Mouse (Mus musculus) neural tube, embryonic 14.5 days (tissue): Measurements from ENCODE around the gene Met. TPM values are rescaled to one million over a fixed set of nuclear protein-coding genes. Genes with fewer than 3 reads are reported as not detected.

Experiments
- ATAC-seq: fragments of 200-750 bp; cut with Nextera tagmentation; 2 replicates; pipeline ENCODE4 v1.8.0; 2017; ENCODE audit warnings: low read depth, mild to moderate bottlenecking, moderate TSS enrichment, moderate library complexity
- H3K27ac ChIP-seq: fragments of 300-500 bp; sonication (generic); 2 replicates; pipeline ENCODE4 v1.5.1; 2014; ENCODE audit warnings: low read depth, mild to moderate bottlenecking, control low read depth, low read length, moderate library complexity, mixed read lengths
- H3K27me3 ChIP-seq: fragments of 300-500 bp; sonication (generic); 2 replicates; pipeline ENCODE4 v1.6.1; 2014; ENCODE audit warnings: low read length; ENCODE audit not compliant: control insufficient read depth, insufficient read depth
- H3K36me3 ChIP-seq: fragments of 300-500 bp; sonication (generic); 2 replicates; pipeline ENCODE4 v1.6.1; 2014; ENCODE audit warnings: low read length, mixed read lengths; ENCODE audit not compliant: control insufficient read depth, insufficient read depth
- H3K4me1 ChIP-seq: fragments of 300-500 bp; sonication (generic); 2 replicates; pipeline ENCODE4 v1.6.1; 2014; ENCODE audit warnings: low read length; ENCODE audit not compliant: control insufficient read depth, insufficient read depth
- H3K4me2 ChIP-seq: fragments of 300-500 bp; sonication (generic); 2 replicates; pipeline ENCODE4 v1.6.1; 2014; ENCODE audit warnings: mild to moderate bottlenecking, low read depth, low read length, control low read depth
- H3K4me3 ChIP-seq: fragments of 300-500 bp; sonication (generic); 2 replicates; pipeline ENCODE4 v1.5.1; 2014; ENCODE audit warnings: low read depth, low read length, control low read depth, mixed read lengths
- H3K9ac ChIP-seq: fragments of 300-500 bp; sonication (generic); replicated peaks from 2 replicates; pipeline ENCODE4 v1.6.1; 2014; ENCODE audit warnings: low read depth, mild to moderate bottlenecking, control low read depth, low read length, mixed read lengths
- H3K9me3 ChIP-seq: fragments of 300-500 bp; sonication (generic); 2 replicates; pipeline ENCODE4 v1.6.1; 2016; ENCODE audit warnings: low read length; ENCODE audit not compliant: control insufficient read depth
- WGBS: fragments of 180-500 bp; shearing (Covaris S2); extraction: QIAGEN DNeasy Blood & Tissue Kit; methylation state at CpG from one replicate; pipeline ENCODE4 v1.1.7; 2014; 5-methylcytosine and 5-hydroxymethylcytosine counted together
- polyA plus RNA-seq: library from polyadenylated mRNA; unstranded; fragments of >200 nt; fragmentation: Nextera tagmentation; extraction: Ambion mirVana; gene quantifications from 2 replicates; pipeline ENCODE4 v1.2.1, GENCODE M21; 2014

Met gene
- polyA plus RNA-seq, 1 experiment from 2014 or later, result 6.7 TPM

DNA sequence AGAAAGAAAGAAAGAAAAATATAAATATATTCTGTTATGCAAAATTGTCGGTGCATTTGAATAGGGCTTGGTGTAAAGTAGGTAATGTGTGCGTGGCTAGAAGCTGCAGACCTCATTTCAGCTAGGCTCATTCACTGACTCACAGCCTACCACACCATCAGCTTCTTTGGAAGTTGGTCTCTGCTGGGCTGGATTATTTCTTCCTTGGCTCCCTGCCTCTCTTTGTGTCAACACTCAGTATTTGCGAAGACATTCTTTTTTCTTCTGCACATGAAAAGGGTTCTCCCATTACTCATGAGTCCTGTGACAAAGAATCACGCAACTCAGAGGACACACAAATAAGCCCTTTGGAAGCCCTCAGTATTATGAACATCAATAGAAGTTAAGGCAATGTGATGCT lies 37.8 kb downstream of the Met start:
- no peaks in the 10 kb centered on the region for H3K36me3 ChIP-seq
- no peaks in the 10 kb centered on the region for H3K9me3 ChIP-seq
- no peak for ATAC-seq
- no peaks in the 10 kb centered on the region for H3K4me1 ChIP-seq
- H3K9ac ChIP-seq, result no peak overlapping the region
- no peak overlapping the region for H3K27ac ChIP-seq
- WGBS, result 73% methylated on average over 4 of the region's 4 CpGs
- H3K4me3 ChIP-seq, result no peak overlapping the region
- H3K27me3 ChIP-seq, result no peaks in the 10 kb centered on the region
- no peak overlapping the region for H3K4me2 ChIP-seq

DNA sequence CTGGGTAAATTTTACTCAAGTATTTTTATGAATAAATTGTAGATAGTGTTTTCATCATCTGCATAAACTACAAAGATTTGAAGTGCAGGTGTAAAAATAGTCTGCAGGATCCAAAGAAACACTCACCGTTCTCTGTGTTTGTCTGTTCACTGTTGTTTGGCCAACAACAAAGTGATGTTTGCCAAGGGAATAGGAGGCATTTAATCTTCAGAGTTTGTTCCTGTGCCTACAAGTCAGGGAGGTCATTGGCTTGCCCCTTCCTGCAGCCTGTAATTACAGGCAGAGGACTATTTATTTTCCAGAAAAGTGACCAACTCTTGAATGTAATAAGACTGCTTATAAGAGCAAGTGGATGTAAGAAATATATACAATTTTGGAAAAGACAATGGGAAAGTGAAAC lies 38.7 kb downstream of the Met start:
- H3K9ac ChIP-seq, result no peak overlapping the region
- H3K27me3 ChIP-seq, result no peaks in the 10 kb centered on the region
- no peaks in the 10 kb centered on the region for H3K36me3 ChIP-seq
- no peak overlapping the region for H3K4me3 ChIP-seq
- no peak for ATAC-seq
- no peaks in the 10 kb centered on the region for H3K9me3 ChIP-seq
- 73% methylated on average over 1 of the region's 1 CpGs for WGBS
- no peaks in the 10 kb centered on the region for H3K4me1 ChIP-seq
- H3K27ac ChIP-seq, result no peak overlapping the region
- no peak overlapping the region for H3K4me2 ChIP-seq

DNA sequence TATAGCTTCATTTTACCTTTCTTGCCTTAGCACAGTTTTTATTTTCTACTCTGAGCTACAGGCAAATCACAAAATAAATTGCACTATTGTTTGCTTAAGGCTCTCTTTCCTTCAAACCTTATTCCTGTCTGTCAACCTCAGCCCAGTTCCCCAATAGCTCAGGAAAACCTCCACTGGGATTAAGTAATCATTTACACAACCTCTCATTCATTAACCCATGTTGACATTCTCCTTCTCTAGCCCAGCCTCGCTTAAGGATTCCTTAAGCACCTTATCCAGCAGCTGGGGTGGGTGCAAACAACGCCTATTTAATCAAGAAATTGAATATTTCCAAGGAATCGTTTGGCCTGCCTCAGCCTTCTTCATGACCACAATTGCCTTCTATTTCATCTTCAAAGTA lies 40.1 kb downstream of the Met start:
- Histone ChIP-seq H3K4me2 (no peak overlapping the region), H3K36me3 (no peaks in the 10 kb centered on the region), H3K9me3 (no peaks in the 10 kb centered on the region), H3K4me1 (no peaks in the 10 kb centered on the region), H3K4me3 (no peak overlapping the region), H3K27ac (no peak overlapping the region), H3K27me3 (no peaks in the 10 kb centered on the region), H3K9ac (no peak overlapping the region)
- no peak for ATAC-seq
- WGBS, result 62% methylated on average over 3 of the region's 3 CpGs

DNA sequence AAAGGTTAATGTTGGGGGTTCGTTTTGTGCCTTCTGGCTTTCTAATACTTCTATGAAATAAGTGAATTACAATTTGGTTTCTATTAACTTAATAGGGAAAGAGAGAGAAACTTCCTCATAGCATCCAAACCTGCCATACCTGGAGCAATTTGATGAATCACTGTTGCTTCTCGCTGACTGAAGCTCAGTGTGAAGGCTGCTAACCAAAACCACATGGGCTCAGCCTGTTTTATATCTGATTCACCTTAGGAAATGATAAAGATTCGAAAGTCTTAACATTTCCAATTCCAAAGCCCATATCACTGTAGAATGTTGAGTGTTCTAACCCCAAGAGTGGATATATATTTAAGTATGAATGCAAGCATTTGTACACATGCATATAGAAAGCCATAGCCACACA lies 41.9 kb downstream of the Met start:
- Histone ChIP-seq H3K36me3 (no peaks in the 10 kb centered on the region), H3K4me3 (no peak overlapping the region), H3K9me3 (no peaks in the 10 kb centered on the region), H3K4me1 (no peaks in the 10 kb centered on the region), H3K27me3 (no peaks in the 10 kb centered on the region), H3K4me2 (no peak overlapping the region), H3K27ac (no peak overlapping the region), H3K9ac (no peak overlapping the region)
- ATAC-seq, result no peak
- 82% methylated on average over 3 of the region's 3 CpGs for WGBS

DNA sequence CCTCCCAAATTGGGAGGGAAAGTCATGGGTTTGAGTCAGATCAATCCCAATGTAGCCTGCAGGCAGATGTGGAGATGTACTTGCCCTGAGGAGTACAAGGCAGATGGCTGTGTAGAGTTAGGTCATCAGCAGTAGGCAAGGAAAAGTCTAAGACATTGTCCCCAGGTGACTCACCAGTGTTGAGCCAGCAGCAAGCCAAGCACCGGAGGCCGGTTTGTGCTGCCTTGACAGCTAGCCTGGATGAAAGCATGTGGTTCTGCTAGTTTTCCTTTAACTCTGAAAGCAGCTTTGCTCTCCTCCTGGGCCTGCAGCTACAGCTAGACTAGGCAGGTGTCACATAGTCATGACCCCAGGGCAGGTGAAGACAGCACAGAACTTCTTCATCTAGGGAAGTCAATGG lies 43.2 kb downstream of the Met start:
- H3K9ac ChIP-seq, result no peak overlapping the region
- H3K36me3 ChIP-seq, result no peaks in the 10 kb centered on the region
- H3K27me3 ChIP-seq, result no peaks in the 10 kb centered on the region
- no peaks in the 10 kb centered on the region for H3K9me3 ChIP-seq
- no peaks in the 10 kb centered on the region for H3K4me1 ChIP-seq
- no peak overlapping the region for H3K27ac ChIP-seq
- WGBS, result 92% methylated on average over 2 of the region's 2 CpGs
- H3K4me2 ChIP-seq, result no peak overlapping the region
- no peak for ATAC-seq
- H3K4me3 ChIP-seq, result no peak overlapping the region

DNA sequence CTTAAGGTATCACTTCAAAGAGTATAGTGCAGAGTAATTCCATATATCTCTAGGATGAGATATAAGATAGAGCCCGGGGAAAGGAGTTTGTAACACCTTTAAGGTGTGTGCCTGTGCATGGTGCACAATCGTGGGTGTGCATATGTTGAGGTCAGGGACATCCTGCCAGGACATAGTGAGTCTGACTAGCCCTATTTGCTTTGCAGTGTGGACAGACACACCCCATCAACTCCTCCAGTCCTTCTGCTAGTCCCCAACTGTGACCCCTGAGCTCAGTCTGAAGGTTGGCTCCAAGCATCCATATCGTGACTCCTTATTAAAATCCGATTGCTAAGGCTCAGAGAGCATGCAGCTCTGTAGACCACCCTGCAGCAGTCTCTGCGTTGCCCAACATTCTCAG lies 44.6 kb downstream of the Met start:
- no peaks in the 10 kb centered on the region for H3K36me3 ChIP-seq
- no peaks in the 10 kb centered on the region for H3K27me3 ChIP-seq
- H3K9me3 ChIP-seq, result no peaks in the 10 kb centered on the region
- 82% methylated on average over 5 of the region's 5 CpGs for WGBS
- H3K27ac ChIP-seq, result no peak overlapping the region
- ATAC-seq, result no peak
- H3K4me2 ChIP-seq, result no peak overlapping the region
- H3K4me3 ChIP-seq, result no peak overlapping the region
- H3K4me1 ChIP-seq, result no peaks in the 10 kb centered on the region
- H3K9ac ChIP-seq, result no peak overlapping the region

DNA sequence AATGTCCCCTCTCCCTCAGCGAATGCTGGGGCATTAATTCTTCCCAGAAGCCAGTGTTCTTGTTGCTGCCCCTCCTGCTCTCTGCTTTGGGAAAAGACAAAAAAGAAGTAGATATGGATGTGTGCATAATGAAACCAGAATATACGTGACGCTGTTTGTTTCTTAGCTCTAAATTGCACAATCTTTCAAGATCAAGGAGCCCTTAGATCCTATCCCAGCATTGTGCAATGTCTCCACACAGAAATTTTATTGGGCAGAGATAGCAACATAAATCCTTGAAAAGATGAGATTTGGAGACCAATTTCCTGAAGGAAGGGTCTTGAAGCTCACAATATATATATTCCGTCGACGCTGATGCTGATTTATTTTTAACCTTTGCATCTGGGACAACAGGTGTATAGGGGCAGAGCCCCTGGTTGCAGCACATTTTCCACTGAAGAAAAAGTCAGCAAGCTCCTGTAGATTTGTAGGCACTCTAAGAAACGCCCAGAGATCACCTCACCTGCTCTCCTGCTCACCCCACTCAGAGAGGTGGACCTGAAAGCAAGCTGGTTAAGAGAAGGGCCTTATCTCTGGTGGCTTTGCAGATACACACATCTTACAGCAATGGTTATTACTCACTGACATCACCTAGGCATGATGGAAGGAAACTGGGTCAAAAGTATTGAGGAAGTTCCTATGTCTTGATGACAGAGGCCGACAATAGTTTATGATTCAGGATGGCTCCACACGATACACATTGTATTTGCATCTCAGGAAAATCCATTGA lies 45.2 kb downstream of the Met start:
- H3K36me3 ChIP-seq, result no peaks in the 10 kb centered on the region
- no peak overlapping the region for H3K9ac ChIP-seq
- H3K4me3 ChIP-seq, result no peak overlapping the region
- H3K27me3 ChIP-seq, result no peaks in the 10 kb centered on the region
- ATAC-seq, result no peak
- H3K27ac ChIP-seq, result no peak overlapping the region
- 87% methylated on average over 9 of the region's 9 CpGs for WGBS
- no peaks in the 10 kb centered on the region for H3K4me1 ChIP-seq
- H3K4me2 ChIP-seq, result no peak overlapping the region
- no peaks in the 10 kb centered on the region for H3K9me3 ChIP-seq

DNA sequence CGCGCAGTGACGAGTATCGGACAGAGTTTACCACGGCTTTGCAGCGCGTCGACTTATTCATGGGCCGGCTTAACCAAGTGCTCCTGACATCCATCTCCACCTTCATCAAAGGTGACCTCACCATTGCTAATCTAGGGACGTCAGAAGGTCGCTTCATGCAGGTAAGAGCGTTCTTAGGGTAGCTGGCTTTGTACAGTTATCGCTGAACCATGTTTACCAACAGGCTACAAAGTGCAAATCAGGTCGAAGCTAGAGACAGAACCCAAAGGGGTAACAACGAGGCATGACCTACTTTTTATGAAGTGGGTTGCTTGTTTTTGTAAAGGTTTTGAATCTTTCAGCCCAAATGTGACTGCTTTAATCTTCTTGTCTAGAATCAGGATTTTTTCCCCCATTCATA lies 49.8 kb downstream of the Met start:
- ATAC-seq, result no peak
- Histone ChIP-seq H3K9me3 (no peaks in the 10 kb centered on the region), H3K9ac (no peak overlapping the region), H3K27ac (no peak overlapping the region), H3K4me2 (no peak overlapping the region), H3K4me3 (no peak overlapping the region), H3K36me3 (no peaks in the 10 kb centered on the region), H3K4me1 (no peaks in the 10 kb centered on the region), H3K27me3 (no peaks in the 10 kb centered on the region)
- 92% methylated on average over 15 of the region's 15 CpGs for WGBS

DNA sequence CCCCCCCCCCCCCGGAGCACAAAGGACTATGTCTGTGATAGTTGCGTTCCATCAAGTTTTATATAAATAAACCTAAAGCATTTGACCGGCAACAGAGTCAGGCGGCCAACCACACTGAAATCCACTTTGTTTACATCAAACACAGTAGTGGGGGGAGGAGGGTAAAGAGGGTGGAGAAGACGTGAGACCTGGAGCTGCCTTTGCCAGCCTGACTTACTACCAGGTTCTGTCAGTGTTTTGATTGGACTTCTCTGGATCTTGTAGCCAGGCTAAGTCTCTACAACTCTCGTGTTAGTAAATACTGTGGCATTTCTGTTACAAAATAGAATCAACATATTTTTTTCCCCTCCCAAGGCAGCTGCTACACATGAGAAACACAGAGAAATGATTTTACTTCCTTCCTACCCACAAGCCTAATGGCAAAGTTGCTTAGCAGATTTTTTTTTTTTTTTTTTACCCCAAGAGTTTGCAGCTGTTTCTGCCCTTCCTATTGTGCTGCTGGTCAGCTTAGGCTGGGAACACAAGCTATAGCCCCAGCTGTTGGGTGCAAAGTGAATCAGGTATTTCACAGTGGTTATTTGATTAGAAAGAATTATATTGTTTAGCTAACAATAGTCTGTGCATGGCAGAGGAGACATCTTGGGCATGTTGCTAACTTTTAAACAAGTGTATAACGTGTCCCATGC lies 52.3 kb downstream of the Met start:
- ATAC-seq, result no peak

More for the DNA sequence above, 52.3 kb downstream of the Met start:
- Histone ChIP-seq H3K4me3 (no peak overlapping the region), H3K9me3 (no peaks in the 10 kb centered on the region), H3K27me3 (no peaks in the 10 kb centered on the region), H3K9ac (no peak overlapping the region), H3K4me2 (no peak overlapping the region), H3K4me1 (no peaks in the 10 kb centered on the region), H3K36me3 (no peaks in the 10 kb centered on the region), H3K27ac (no peak overlapping the region)
- 45% methylated on average over 7 of the region's 7 CpGs for WGBS
